Mouse (Mus musculus): Measurements from ENCODE around the gene 5330417C22Rik. TPM values are rescaled to one million over a fixed set of nuclear protein-coding genes. Genes with fewer than 3 reads are reported as not detected.
A peak's percentile ranks its signal among the peaks of the same experiment; 100 is the strongest.
"Not testable (repeated sequence)": the region's sequence is repeated elsewhere in the genome, so short reads cannot be mapped to it uniquely, and the experiment has no call there.

Gene 5330417C22Rik
- total RNA-seq (2021): 10 to 100 TPM; 34.2 to 37.8 TPM

- DNase-seq (ENCODE audit: low spot score in 2 of 2): peak; percentile 90 to 96
- intact Hi-C loops (cut with DNase I): loop anchor here (2.0 kb wide), 2 partner anchors 18 to 26 kb away; partner anchors contain the start of gene Tmem167b
Measured at GRCm38 (mm10) chr3:108536517-108537260, at the start of gene 5330417C22Rik. Gene 5330417C22Rik (minus strand): TSS chr3:108536536.

GRCm38 (mm10) chr3:108584580-108584979 is 48.2 kb upstream of the 5330417C22Rik start:
- DNase-seq (ENCODE audit: low spot score in 2 of 2): no peak

GRCm38 (mm10) chr3:108574018-108574417 is 37.7 kb upstream of the 5330417C22Rik start:
- intact Hi-C loops (cut with DNase I): no loop called here
- no peak for DNase-seq (ENCODE audit: low spot score in 2 of 2)

More at GRCm38 (mm10) chr3:108584580-108584979, 48.2 kb upstream of the 5330417C22Rik start:
- intact Hi-C loops (cut with DNase I): no loop called here

- no peak for DNase-seq (ENCODE audit: low spot score in 2 of 2)
- intact Hi-C loops (cut with DNase I): no loop called here
Measured at GRCm38 (mm10) chr3:108572309-108573010, 36.1 kb upstream of the 5330417C22Rik start.

- intact Hi-C loops (cut with DNase I): no loop called here
- peak; percentile 96 to 97 for DNase-seq (ENCODE audit: low spot score in 2 of 2)
Measured at GRCm38 (mm10) chr3:108571443-108572294, 35.3 kb upstream of the 5330417C22Rik start, which contains the start of gene Taf13. Gene Taf13 (plus strand): TSS chr3:108571698.

GRCm38 (mm10) chr3:108570813-108571212 is 34.5 kb upstream of the 5330417C22Rik start:
- no peak for DNase-seq (ENCODE audit: low spot score in 2 of 2)
- intact Hi-C loops (cut with DNase I): no loop called here

- intact Hi-C loops (cut with DNase I); DNase-seq (ENCODE audit: low spot score in 2 of 2): not testable (repeated sequence)
Measured at GRCm38 (mm10) chr3:108569636-108570035, 33.3 kb upstream of the 5330417C22Rik start.

GRCm38 (mm10) chr3:108567990-108568877 is 31.9 kb upstream of the 5330417C22Rik start:
- intact Hi-C loops (cut with DNase I): no loop called here
- DNase-seq (ENCODE audit: low spot score in 2 of 2): peak in 1 of 2 experiments; percentile 9

GRCm38 (mm10) chr3:108563309-108563708 is 27.0 kb upstream of the 5330417C22Rik start:
- peak; percentile 71 to 75 for DNase-seq (ENCODE audit: low spot score in 2 of 2)
- intact Hi-C loops (cut with DNase I): loop anchor here (2.0 to 5.0 kb wide), 3 partner anchors 27 to 281 kb away; partner anchors contain the start of genes 5330417C22Rik and Sort1

GRCm38 (mm10) chr3:108562777-108563271 is 26.5 kb upstream of the 5330417C22Rik start:
- intact Hi-C loops (cut with DNase I): loop anchor here (2.0 to 5.0 kb wide), 3 partner anchors 26 to 281 kb away; partner anchors contain the start of genes 5330417C22Rik and Sort1
- no peak for DNase-seq (ENCODE audit: low spot score in 2 of 2)

GRCm38 (mm10) chr3:108562133-108562730 is 25.9 kb upstream of the 5330417C22Rik start, which contains the start of gene Tmem167b:
Gene Tmem167b (minus strand): TSS chr3:108562466.
- peak; percentile 98 to 99 for DNase-seq (ENCODE audit: low spot score in 2 of 2)
- intact Hi-C loops (cut with DNase I): loop anchor here (2.0 to 5.0 kb wide), 3 partner anchors 25 to 280 kb away; partner anchors contain the start of genes 5330417C22Rik and Sort1

- intact Hi-C loops (cut with DNase I): no loop called here
- no peak for DNase-seq (ENCODE audit: low spot score in 2 of 2)
Measured at GRCm38 (mm10) chr3:108557888-108558287, 21.6 kb upstream of the 5330417C22Rik start.

GRCm38 (mm10) chr3:108554587-108555312 is 18.4 kb upstream of the 5330417C22Rik start:
- intact Hi-C loops (cut with DNase I): loop anchor here (2.0 kb wide), 1 partner anchor 18 kb away; the partner anchor contains the start of gene 5330417C22Rik
- DNase-seq (ENCODE audit: low spot score in 2 of 2): peak; percentile 91 to 93

- intact Hi-C loops (cut with DNase I): loop anchor here (2.0 kb wide), 1 partner anchor 17 kb away; the partner anchor contains the start of gene 5330417C22Rik
- no peak for DNase-seq (ENCODE audit: low spot score in 2 of 2)
Measured at GRCm38 (mm10) chr3:108554111-108554561, 17.8 kb upstream of the 5330417C22Rik start.

- DNase-seq (ENCODE audit: low spot score in 2 of 2): no peak
- intact Hi-C loops (cut with DNase I): no loop called here
Measured at GRCm38 (mm10) chr3:108542299-108542698, 6.0 kb upstream of the 5330417C22Rik start.

- intact Hi-C loops (cut with DNase I): loop anchor here (2.0 kb wide), 2 partner anchors 17 to 25 kb away; partner anchors contain the start of gene Tmem167b
- peak; percentile 88 to 90 for DNase-seq (ENCODE audit: low spot score in 2 of 2)
Measured at GRCm38 (mm10) chr3:108537303-108537702, 967 bp upstream of the 5330417C22Rik start.
